Mouse (Mus musculus): Measurements from ENCODE around the gene Prkrip1. TPM values are rescaled to one million over a fixed set of nuclear protein-coding genes. Genes with fewer than 3 reads are reported as not detected.
"Not testable (repeated sequence)": the region's sequence is repeated elsewhere in the genome, so short reads cannot be mapped to it uniquely, and the experiment has no call there.

Prkrip1 gene
- total RNA-seq, 2 experiments from 2014 or later, result 35.3 to 38.3 TPM

- no peak for DNase-seq (ENCODE audit: low spot score in 2 of 2)
Measured at GRCm38 (mm10) chr5:136167296-136167695, 31.5 kb downstream of the Prkrip1 start.

DNA sequence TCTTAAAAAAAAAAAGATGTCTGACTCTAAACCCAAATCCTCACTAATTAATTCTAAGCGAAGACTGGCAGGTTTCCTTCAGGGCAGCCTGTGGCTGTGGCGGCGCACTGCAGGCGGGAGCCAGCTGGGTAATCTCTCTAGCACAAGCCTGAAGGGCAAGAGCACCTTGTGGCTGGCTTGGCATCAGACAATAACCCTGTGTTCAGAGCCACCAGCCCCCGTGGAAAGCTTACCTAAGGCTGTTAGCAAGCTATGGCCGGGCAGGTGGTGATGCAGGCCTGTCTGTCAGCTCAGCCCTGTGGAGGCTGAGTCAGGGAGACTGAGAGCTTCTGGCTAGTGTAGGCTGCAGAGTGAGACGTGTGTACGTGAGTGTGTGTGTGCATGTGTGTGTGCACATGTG lies 33.5 kb downstream of the Prkrip1 start:
- DNase-seq (ENCODE audit: low spot score in 2 of 2), result no peak

DNA sequence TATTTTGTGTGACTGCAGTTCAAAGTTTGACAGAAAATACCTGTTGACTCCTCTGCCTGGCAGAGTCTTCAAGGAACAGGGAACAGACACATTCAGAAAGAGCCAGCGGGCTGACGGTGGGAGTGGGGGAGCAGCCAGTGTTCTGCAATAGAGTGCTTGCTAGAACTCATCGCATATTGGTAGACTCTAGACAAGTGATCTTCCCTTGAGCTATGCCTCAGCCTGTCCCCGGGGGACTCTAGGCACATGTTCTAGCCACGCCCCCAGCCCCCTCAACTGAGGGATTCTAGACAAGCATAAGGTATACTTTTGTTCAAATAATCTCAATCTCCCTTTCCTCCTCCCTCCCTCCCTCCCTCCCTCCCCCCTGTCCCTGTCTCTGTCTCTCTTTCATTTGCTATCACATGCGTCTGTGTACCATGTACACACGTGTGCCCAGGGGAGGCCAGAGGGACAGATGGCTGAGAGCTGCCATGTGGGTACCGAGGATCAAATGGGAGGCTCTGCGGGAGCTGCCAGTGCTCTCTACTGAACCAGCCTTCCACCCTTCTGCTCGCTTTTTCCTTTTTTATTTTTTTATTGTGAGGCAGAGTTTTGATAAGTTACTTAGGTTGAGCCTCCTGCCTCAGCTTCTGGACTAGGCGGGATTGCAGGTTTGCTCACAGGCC lies 34.8 kb downstream of the Prkrip1 start:
- DNase-seq (ENCODE audit: low spot score in 2 of 2), result no peak

DNA sequence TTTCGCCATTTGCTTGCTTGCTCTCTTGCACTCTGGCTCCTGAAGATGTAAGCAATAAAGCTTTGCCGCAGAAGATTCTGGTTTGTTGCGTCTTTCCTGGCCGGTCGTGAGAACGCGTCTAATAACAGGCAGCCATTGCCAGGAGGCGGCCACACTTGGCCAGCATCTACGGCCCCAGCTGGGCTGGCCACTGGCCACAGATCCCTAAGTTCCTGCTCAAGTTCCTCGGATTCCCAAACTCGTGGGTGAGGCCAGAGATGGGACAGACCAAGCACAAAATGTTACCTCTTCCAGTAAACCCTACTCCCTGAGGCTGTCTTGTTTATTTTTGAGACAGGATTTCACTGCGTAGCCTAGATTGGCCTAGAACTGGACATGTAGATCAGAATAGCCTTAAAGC lies 38.7 kb downstream of the Prkrip1 start:
- peak in 1 of 2 experiments; percentile 74 for DNase-seq (ENCODE audit: low spot score in 2 of 2)

- DNase-seq (ENCODE audit: low spot score in 2 of 2), result no peak
Measured at GRCm38 (mm10) chr5:136155399-136155798, 43.4 kb downstream of the Prkrip1 start.

GRCm38 (mm10) chr5:136152365-136152764 lies 46.4 kb downstream of the Prkrip1 start:
- DNase-seq (ENCODE audit: low spot score in 2 of 2), result peak in 1 of 2 experiments; percentile 51

GRCm38 (mm10) chr5:136149134-136149576 lies 49.6 kb downstream of the Prkrip1 start:
- not testable (repeated sequence) for DNase-seq (ENCODE audit: low spot score in 2 of 2)

DNA sequence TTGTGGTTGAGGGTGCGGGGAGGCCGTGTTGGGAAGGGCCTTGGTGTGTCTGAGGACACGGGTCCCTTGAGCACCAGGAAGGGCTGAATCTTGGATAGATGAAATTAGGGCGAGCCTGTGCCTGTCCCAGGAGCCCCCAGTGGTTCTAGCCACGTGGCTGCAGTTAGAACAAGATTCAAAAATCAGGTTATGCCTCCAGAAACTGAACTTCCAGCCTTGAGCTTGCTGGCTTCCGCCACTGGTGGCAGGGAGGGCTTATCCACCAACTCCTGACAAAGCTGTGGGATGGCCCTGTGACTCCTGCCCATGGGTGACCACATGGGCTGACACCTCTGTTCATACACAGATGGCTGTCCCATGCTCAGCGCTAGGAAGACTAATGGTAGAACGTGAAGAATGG lies 51.1 kb downstream of the Prkrip1 start:
- no peak for DNase-seq (ENCODE audit: low spot score in 2 of 2)

- no peak for DNase-seq (ENCODE audit: low spot score in 2 of 2)
Measured at GRCm38 (mm10) chr5:136146936-136147335, 51.8 kb downstream of the Prkrip1 start.

DNA sequence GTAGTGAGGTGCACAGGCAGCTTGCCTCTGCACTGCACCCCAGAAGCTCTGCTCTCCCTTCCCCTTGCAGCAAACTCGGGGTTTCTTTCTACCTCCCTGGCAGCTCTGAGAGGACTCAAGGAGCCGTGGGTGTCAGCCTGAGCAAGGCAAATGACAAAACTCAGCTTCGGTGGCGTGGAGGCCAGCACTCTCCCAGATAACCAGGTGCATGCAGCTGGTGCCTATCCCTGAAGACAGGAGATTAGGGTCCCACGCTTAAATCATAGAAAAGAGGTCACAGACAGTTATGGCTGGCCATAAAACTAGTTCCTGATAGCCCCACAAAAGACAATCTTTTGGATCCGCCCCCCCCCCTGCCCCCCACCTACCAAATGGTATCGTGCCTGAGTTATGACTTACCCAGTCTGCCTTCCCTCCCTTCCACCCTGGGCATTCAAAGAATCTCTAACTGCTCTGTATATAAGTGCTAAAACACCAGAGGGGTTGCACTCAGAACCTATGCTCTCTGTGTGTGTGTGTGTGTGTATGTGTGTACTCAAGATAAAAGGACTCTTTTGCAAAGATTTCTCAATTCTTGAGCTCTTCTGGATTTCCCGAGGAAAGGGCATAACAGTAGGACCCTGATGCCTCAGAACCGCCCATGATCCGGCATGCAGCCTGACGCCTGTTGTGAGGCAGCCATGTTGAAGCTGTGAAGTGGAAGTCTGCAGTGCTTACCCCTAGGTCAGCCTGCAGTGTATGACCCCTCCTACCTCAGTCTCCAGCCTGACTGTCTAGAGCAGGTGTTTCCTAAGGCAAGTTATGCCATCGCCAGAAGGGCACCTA lies 53.9 kb downstream of the Prkrip1 start:
- no peak for DNase-seq (ENCODE audit: low spot score in 2 of 2)

GRCm38 (mm10) chr5:136143161-136143755 lies 55.5 kb downstream of the Prkrip1 start:
- DNase-seq (ENCODE audit: low spot score in 2 of 2), result no peak

DNA sequence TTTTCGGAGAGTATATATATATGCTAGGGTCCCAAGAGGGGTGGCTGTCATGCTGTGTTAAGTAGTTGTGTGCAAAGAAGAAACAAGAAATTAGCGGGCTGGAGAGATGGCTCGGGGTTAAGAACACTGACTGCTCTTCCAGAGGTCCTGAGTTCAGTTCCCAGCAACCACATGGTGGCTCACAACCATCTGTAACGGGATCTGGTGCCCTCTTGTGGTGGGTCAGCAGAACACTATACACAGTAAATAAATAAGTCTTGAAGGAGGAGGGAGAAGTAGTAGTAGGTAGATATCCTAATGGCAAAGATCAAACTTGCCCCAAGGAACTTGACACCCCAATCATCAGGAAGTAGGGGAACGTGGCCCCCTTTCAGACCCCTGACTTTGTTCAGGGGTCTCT lies 56.0 kb downstream of the Prkrip1 start:
- no peak for DNase-seq (ENCODE audit: low spot score in 2 of 2)

DNA sequence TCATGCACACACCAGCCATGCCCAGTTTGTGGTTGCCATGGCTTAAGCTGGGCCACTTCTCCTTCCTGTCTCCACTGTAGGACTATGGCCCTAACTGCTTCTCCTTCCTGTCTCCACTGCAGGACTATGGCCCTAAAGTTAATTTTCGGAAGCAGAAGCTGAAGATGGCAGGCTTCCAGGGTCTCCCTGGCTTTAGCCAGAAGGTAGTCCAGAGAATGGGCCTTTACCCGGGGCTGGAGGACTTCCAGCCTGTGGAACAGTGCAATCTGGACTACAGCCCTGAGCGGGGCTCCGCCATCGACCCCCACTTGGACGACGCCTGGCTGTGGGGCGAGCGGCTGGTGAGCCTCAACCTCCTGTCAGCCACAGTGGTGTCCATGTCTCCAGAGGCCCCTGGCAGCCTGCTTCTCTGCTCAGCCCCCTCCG lies 58.7 kb downstream of the Prkrip1 start:
- DNase-seq (ENCODE audit: low spot score in 2 of 2), result no peak

DNA sequence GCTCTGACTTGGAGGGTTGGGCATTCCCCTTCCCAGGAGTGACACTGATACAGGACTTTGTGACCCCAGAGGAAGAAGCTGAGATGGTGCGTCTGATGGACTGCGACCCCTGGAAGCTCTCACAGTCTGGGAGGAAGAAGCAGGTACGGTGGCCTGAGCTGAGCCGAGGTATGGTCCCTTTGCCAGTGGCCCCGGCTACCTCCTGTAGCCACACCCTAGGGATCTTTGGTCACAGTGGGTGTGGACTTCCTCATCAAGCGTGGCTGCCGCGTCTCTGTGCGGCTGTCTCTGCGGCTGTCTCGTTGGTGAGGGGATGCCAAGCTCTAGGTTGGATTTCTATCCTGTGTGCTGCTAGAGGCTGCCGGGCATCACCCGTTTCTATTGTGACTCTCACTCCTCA lies 59.4 kb downstream of the Prkrip1 start:
- no peak for DNase-seq (ENCODE audit: low spot score in 2 of 2)

- DNase-seq (ENCODE audit: low spot score in 2 of 2), result no peak
Measured at GRCm38 (mm10) chr5:136137658-136138274, 61.0 kb downstream of the Prkrip1 start.

DNA sequence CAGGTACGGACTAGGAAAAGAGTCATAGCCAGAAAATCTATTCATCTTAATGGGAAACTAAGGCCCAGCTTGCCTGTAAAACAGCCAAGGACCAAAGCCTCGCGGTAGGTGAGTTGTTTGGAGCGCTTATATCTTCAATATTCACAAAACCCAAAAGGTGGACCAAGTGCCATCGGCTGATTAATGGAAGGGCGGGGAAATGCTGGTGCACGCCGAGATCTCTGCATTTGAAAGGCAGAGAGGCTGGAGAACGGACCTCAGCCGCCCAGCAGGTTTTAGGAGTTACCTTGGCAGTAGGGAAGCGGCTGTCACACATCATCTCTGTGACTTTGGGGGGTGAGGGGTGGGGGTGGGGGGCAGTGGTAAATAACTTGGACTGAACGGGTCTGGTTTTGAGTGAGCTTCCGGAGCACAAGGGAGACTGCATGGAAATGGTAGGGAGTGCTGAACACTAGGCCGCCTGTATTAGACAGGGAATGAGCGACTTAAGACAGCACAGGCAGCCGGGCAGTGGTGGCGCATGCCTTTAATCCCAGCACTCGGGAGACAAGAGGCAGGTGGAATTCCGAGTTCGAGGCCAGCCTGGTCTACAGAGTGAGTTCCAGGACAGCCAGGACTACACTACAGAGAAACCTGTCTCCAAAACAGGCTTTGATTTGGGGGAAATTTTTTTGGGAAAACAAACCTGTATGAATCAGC lies 62.3 kb downstream of the Prkrip1 start:
- DNase-seq (ENCODE audit: low spot score in 2 of 2), result no peak

- peak; percentile 93 to 98 for DNase-seq (ENCODE audit: low spot score in 2 of 2)
Measured at GRCm38 (mm10) chr5:136135571-136136291, 63.0 kb downstream of the Prkrip1 start, which contains the start of the genes Lrwd1 and Alkbh4. Gene Lrwd1, minus strand, starts transcription at chr5:136136074. Gene Alkbh4, plus strand, starts transcription at chr5:136136146.
